Mouse (Mus musculus) heart, postnatal 0 days (tissue): ENCODE data around the gene Zfp472.

Source experiments
- CTCF ChIP-seq: IDR thresholded peaks from 2 replicates; pipeline ENCODE4 v1.5.1; 2016; ENCODE audit warnings: antibody characterized with exemption, control low read depth, low read depth
- EP300 ChIP-seq: IDR thresholded peaks from 2 replicates; pipeline ENCODE4 v1.6.1; 2016; ENCODE audit warnings: antibody characterized with exemption, low read depth

DNA sequence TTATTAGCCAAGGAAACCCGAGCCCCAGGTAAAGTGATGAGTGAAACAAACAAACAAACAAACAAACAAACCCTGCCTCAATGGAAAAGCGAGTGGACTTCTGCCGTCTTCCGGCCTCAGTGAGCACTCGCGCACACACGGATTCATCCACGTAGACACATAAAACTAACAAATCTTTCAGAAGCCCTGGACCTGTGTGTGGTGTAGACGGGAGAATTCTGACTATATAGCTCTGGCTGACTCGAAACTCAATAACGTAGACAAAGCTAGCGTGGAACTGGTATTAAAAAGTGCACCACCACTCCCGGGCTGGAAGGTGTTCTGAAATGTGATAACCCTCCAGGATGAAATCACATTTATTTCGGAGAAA, 376 bp upstream of the Zfp472 start:
- no peak for TF ChIP-seq CTCF
- TF ChIP-seq EP300, result no peak
